Comparison of ENCODE assay signal across 30 mouse cellular contexts in genomic region chr9:100991321-100991720, GRCm38 (mm10). TPM values are rescaled to one million over a fixed set of nuclear protein-coding genes. Genes with fewer than 3 reads are reported as not detected.
A peak's percentile ranks its signal among the peaks of the same experiment; 100 is the strongest.
DNase-seq lines count a peak whose midpoint lies in the region; ATAC-seq lines count a peak whose summit lies in the region.
"Had no signal": no experiment of that assay in that cellular context is flagged by ENCODE, and none has a peak within 500 bp of the region (broad histone marks: within the 10 kb centered on the region; RNA-seq: fewer than 3 reads in every experiment).

No protein-coding gene starts in this region.

- no peak overlapping the region for H3K4me3 ChIP-seq in intestine, embryonic 16.5 days (ENCODE audit: low read length)
- H3K4me3 ChIP-seq: embryonic facial prominence, embryonic 10.5 days; embryonic facial prominence, embryonic 13.5 days; erythroblast, embryonic 14.5 days; forebrain, embryonic 12.5 days; forebrain, embryonic 15.5 days; heart, embryonic 12.5 days; heart, embryonic 15.5 days; hindbrain, embryonic 10.5 days; hindbrain, embryonic 13.5 days had no signal

- H3K27me3 ChIP-seq in intestine, embryonic 16.5 days (replicated peaks; ENCODE audit: control insufficient read depth, insufficient read depth, low read length), result no peaks in the 10 kb centered on the region
- H3K27me3 ChIP-seq: embryonic facial prominence, embryonic 13.5 days; forebrain, embryonic 12.5 days; forebrain, embryonic 15.5 days; heart, embryonic 12.5 days; heart, embryonic 15.5 days; hindbrain, embryonic 13.5 days; Patski had no signal

- 91% methylated on average over 2 of the region's 2 CpGs for WGBS in intestine, embryonic 16.5 days

- H3K9ac ChIP-seq in intestine, embryonic 16.5 days (ENCODE audit: low read depth, low read length), result no peak overlapping the region
- H3K9ac ChIP-seq: embryonic facial prominence, embryonic 13.5 days; forebrain, embryonic 12.5 days; forebrain, embryonic 15.5 days; heart, embryonic 12.5 days; heart, embryonic 15.5 days; hindbrain, embryonic 13.5 days had no signal

- no peak overlapping the region for H3K27ac ChIP-seq in intestine, embryonic 16.5 days (ENCODE audit: low read length)
- H3K27ac ChIP-seq: embryonic facial prominence, embryonic 10.5 days; embryonic facial prominence, embryonic 13.5 days; forebrain, embryonic 12.5 days; forebrain, embryonic 15.5 days; heart, embryonic 15.5 days; hindbrain, embryonic 10.5 days; hindbrain, embryonic 13.5 days had no signal

- H3K36me3 ChIP-seq in intestine, embryonic 16.5 days (ENCODE audit: control insufficient read depth, insufficient read depth, low read length), result no peaks in the 10 kb centered on the region; the same call in none of the 2 replicates

- H3K9me3 ChIP-seq in intestine, embryonic 16.5 days (ENCODE audit: control insufficient read depth, low read length), result no peaks in the 10 kb centered on the region
- H3K9me3 ChIP-seq: heart, embryonic 15.5 days; hindbrain, embryonic 13.5 days had no signal

- H3K4me2 ChIP-seq in intestine, embryonic 16.5 days (ENCODE audit: low read depth, low read length), result no peak overlapping the region
- H3K4me2 ChIP-seq: embryonic facial prominence, embryonic 13.5 days; forebrain, embryonic 12.5 days; forebrain, embryonic 15.5 days; heart, embryonic 12.5 days; heart, embryonic 15.5 days; hindbrain, embryonic 13.5 days had no signal

- peak; percentile 8 for DNase-seq in kidney, adult 9 months
- no peak for DNase-seq in kidney, postnatal 4 days
- DNase-seq in NIH3T3 (ENCODE audit: low read depth) (peak; percentile 10), adipocyte (ENCODE audit: low spot score) (peak; percentile 15)
- DNase-seq in cerebellum, postnatal 36 days, result no peak
- no peak for DNase-seq in spleen, adult 12 weeks (ENCODE audit: low spot score)
- no peak for DNase-seq in frontal cortex, postnatal 25 days (ENCODE audit: low spot score in 2 of 2)
- DNase-seq: adrenal gland, postnatal 14 days; cerebellum, adult 11 months; cerebellum, adult 2 months; cerebellum, adult 9-11 months; cerebellum, postnatal 25 days; embryo, embryonic 11 days; gastrocnemius, postnatal 10 days; gastrocnemius, postnatal 36 days; heart, postnatal 10 days; heart, postnatal 36 days had no signal

- peak; percentile 34; the same call in 1 of the 2 replicates for ATAC-seq in intestine, embryonic 16.5 days
- ATAC-seq: CD4-positive, CD25-positive, alpha-beta regulatory T cell, adult 4 months; forebrain, embryonic 15.5 days; hindbrain, embryonic 16.5 days; Patski had no signal

- peaks cover 7% of the 10 kb centered on the region; the same call in 1 of the 2 replicates for H3K4me1 ChIP-seq in intestine, embryonic 16.5 days (ENCODE audit: control insufficient read depth, insufficient read depth, low read length)
- H3K4me1 ChIP-seq: embryonic facial prominence, embryonic 10.5 days; embryonic facial prominence, embryonic 13.5 days; forebrain, embryonic 12.5 days; forebrain, embryonic 15.5 days; heart, embryonic 12.5 days; heart, embryonic 15.5 days; hindbrain, embryonic 10.5 days; hindbrain, embryonic 13.5 days had no signal

RNA-seq across cellular contexts. Expression of gene Pccb, which starts 43.4 kb away (rescaled TPM):
- 29.8 and 30.9 TPM in 2 replicates for polyA plus RNA-seq in intestine, embryonic 16.5 days (2015; fragmentation: Nextera tagmentation; extraction: Ambion mirVana)

Comparison
In these comparisons a context has a peak if more than half of its experiments do, and no peak if none do; other contexts are left out.
1. DNase-seq: peak in kidney, adult 9 months (single experiment), NIH3T3 (single experiment) and adipocyte (single experiment); none in kidney, postnatal 4 days (0 of 2), cerebellum, postnatal 36 days (0 of 2), spleen, adult 12 weeks (single experiment) and frontal cortex, postnatal 25 days (0 of 2).